Mouse (Mus musculus): ENCODE measurements around the gene Oasl2. TPM values are rescaled to one million over a fixed set of nuclear protein-coding genes. Genes with fewer than 3 reads are reported as not detected.
A peak's percentile ranks its signal among the peaks of the same experiment; 100 is the strongest.

Gene Oasl2
- polyA plus RNA-seq, 1 experiment from 2014 or later = 6.0 TPM

DNA sequence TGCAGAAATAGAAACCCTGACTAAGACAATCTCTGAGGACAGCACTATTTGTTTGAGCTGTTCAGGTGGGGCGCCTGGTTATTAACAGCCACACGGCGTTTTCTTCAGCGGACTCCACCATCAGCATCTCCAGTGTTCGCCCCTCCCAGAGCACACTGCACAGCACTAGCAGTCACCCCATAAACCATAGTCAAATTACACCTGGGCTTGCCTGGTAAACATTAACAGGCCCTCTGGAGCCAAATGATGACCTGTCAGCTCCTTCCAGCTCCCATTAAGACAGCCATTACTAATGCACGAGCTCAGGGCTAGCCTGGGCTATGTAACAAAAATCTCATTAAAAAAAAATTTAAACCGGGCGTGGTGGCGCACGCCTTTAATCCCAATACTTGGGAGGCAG lies 48.3 kb downstream of the Oasl2 start:
- WGBS = 78% methylated on average over 10 of the region's 10 CpGs
- peak; percentile 17; the same call in 1 of the 2 replicates for ATAC-seq
- Histone ChIP-seq H3K36me3 (ENCODE audit: control insufficient read depth, insufficient read depth, low read length) (peaks cover 8% of the 10 kb centered on the region), H3K4me3 (ENCODE audit: low read length) (no peak overlapping the region), H3K27ac (ENCODE audit: low read length) (no peak overlapping the region), H3K27me3 (replicated peaks; ENCODE audit: control insufficient read depth, insufficient read depth, low read length) (no peaks in the 10 kb centered on the region), H3K9ac (ENCODE audit: low read depth, low read length) (no peak overlapping the region), H3K4me2 (ENCODE audit: low read depth, low read length) (no peak overlapping the region), H3K9me3 (ENCODE audit: control insufficient read depth, low read length) (no peaks in the 10 kb centered on the region), H3K4me1 (ENCODE audit: control insufficient read depth, insufficient read depth, low read length) (peaks cover 13% of the 10 kb centered on the region)

DNA sequence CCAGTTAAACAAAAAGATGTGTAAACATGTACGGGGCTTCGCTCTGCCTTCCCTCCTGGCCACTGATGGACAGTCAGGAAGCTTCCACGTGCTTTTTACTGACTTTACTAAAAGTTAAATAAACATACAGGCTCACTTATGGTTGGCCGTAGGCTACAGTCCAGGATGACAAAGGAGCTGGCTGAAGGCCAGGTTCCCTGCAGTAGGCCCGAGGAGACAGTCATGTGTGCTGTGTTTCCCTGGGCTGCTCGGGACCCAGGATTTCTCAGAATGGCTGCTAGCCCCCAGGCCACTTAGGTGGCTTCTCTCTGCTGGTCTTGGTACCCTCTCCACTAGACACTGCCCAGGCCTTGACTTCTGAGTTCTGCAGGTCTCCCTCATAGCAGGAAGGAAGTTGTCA lies 52.2 kb downstream of the Oasl2 start:
- H3K9ac ChIP-seq (ENCODE audit: low read depth, low read length) = no peak overlapping the region
- no peak overlapping the region for H3K4me2 ChIP-seq (ENCODE audit: low read depth, low read length)
- 29% methylated on average over 6 of the region's 6 CpGs for WGBS
- no peaks in the 10 kb centered on the region for H3K9me3 ChIP-seq (ENCODE audit: control insufficient read depth, low read length)
- H3K36me3 ChIP-seq (ENCODE audit: control insufficient read depth, insufficient read depth, low read length) = peaks cover 8% of the 10 kb centered on the region
- no peak overlapping the region for H3K27ac ChIP-seq (ENCODE audit: low read length)
- H3K4me3 ChIP-seq (ENCODE audit: low read length) = no peak overlapping the region
- H3K4me1 ChIP-seq (ENCODE audit: control insufficient read depth, insufficient read depth, low read length) = peaks cover 9% of the 10 kb centered on the region
- H3K27me3 ChIP-seq (replicated peaks; ENCODE audit: control insufficient read depth, insufficient read depth, low read length) = no peaks in the 10 kb centered on the region
- peak; percentile 28 for ATAC-seq

GRCm38 (mm10) chr5:114949316-114949715 lies 52.6 kb downstream of the Oasl2 start:
- H3K27me3 ChIP-seq (replicated peaks; ENCODE audit: control insufficient read depth, insufficient read depth, low read length) = no peaks in the 10 kb centered on the region
- no peak overlapping the region for H3K27ac ChIP-seq (ENCODE audit: low read length)
- no peak overlapping the region for H3K9ac ChIP-seq (ENCODE audit: low read depth, low read length)
- H3K4me1 ChIP-seq (ENCODE audit: control insufficient read depth, insufficient read depth, low read length) = peaks cover 9% of the 10 kb centered on the region
- WGBS = 52% methylated on average over 5 of the region's 5 CpGs
- peaks cover 8% of the 10 kb centered on the region for H3K36me3 ChIP-seq (ENCODE audit: control insufficient read depth, insufficient read depth, low read length)
- H3K9me3 ChIP-seq (ENCODE audit: control insufficient read depth, low read length) = no peaks in the 10 kb centered on the region
- H3K4me3 ChIP-seq (ENCODE audit: low read length) = no peak overlapping the region
- H3K4me2 ChIP-seq (ENCODE audit: low read depth, low read length) = no peak overlapping the region
- ATAC-seq = no peak

DNA sequence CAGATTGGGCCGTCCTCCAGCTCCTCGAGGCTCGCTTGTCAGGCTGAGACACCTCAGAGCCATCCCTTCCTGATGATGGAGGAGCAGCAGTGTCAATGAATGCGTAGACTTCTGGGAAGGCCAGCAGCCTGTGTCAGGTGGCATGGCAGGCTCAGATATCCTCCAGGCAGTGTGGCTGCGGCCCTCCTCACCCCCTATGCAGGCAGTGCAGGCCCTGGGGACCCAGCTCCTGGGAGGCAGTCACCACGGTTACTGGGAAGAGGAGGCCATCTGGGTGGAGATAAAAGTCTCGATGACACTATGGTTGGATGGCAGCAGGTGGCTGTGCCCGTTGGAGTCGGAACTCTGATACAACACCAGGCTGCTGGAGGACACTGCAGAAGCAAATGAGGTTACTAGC lies 53.1 kb downstream of the Oasl2 start:
- ATAC-seq = no peak
- 81% methylated on average over 9 of the region's 9 CpGs for WGBS
- H3K36me3 ChIP-seq (ENCODE audit: control insufficient read depth, insufficient read depth, low read length) = peaks cover 8% of the 10 kb centered on the region

GRCm38 (mm10) chr5:114950669-114951068 lies 53.9 kb downstream of the Oasl2 start:
- Histone ChIP-seq H3K27me3 (replicated peaks; ENCODE audit: control insufficient read depth, insufficient read depth, low read length) (no peaks in the 10 kb centered on the region), H3K9ac (ENCODE audit: low read depth, low read length) (no peak overlapping the region), H3K4me3 (ENCODE audit: low read length) (no peak overlapping the region), H3K9me3 (ENCODE audit: control insufficient read depth, low read length) (no peaks in the 10 kb centered on the region), H3K36me3 (ENCODE audit: control insufficient read depth, insufficient read depth, low read length) (peaks cover 8% of the 10 kb centered on the region), H3K4me2 (ENCODE audit: low read depth, low read length) (no peak overlapping the region), H3K4me1 (ENCODE audit: control insufficient read depth, insufficient read depth, low read length) (peaks cover 9% of the 10 kb centered on the region), H3K27ac (ENCODE audit: low read length) (no peak overlapping the region)
- 77% methylated on average over 12 of the region's 12 CpGs for WGBS
- no peak for ATAC-seq

More for the DNA sequence above, 53.1 kb downstream of the Oasl2 start:
- no peak overlapping the region for H3K4me2 ChIP-seq (ENCODE audit: low read depth, low read length)
- peaks cover 9% of the 10 kb centered on the region for H3K4me1 ChIP-seq (ENCODE audit: control insufficient read depth, insufficient read depth, low read length)
- H3K4me3 ChIP-seq (ENCODE audit: low read length) = no peak overlapping the region
- no peak overlapping the region for H3K9ac ChIP-seq (ENCODE audit: low read depth, low read length)
- no peaks in the 10 kb centered on the region for H3K27me3 ChIP-seq (replicated peaks; ENCODE audit: control insufficient read depth, insufficient read depth, low read length)
- H3K27ac ChIP-seq (ENCODE audit: low read length) = no peak overlapping the region
- no peaks in the 10 kb centered on the region for H3K9me3 ChIP-seq (ENCODE audit: control insufficient read depth, low read length)

- H3K4me3 ChIP-seq (ENCODE audit: low read length) = no peak overlapping the region
- H3K9ac ChIP-seq (ENCODE audit: low read depth, low read length) = no peak overlapping the region
- no peak overlapping the region for H3K4me2 ChIP-seq (ENCODE audit: low read depth, low read length)
- H3K27me3 ChIP-seq (replicated peaks; ENCODE audit: control insufficient read depth, insufficient read depth, low read length) = no peaks in the 10 kb centered on the region
- H3K4me1 ChIP-seq (ENCODE audit: control insufficient read depth, insufficient read depth, low read length) = peaks cover 9% of the 10 kb centered on the region
- peaks cover 2% of the 10 kb centered on the region for H3K36me3 ChIP-seq (ENCODE audit: control insufficient read depth, insufficient read depth, low read length)
- 81% methylated on average over 21 of the region's 21 CpGs for WGBS
- no peak overlapping the region for H3K27ac ChIP-seq (ENCODE audit: low read length)
- ATAC-seq = peak; percentile 31
- no peaks in the 10 kb centered on the region for H3K9me3 ChIP-seq (ENCODE audit: control insufficient read depth, low read length)
Observed at GRCm38 (mm10) chr5:114951279-114951880, 54.6 kb downstream of the Oasl2 start.

DNA sequence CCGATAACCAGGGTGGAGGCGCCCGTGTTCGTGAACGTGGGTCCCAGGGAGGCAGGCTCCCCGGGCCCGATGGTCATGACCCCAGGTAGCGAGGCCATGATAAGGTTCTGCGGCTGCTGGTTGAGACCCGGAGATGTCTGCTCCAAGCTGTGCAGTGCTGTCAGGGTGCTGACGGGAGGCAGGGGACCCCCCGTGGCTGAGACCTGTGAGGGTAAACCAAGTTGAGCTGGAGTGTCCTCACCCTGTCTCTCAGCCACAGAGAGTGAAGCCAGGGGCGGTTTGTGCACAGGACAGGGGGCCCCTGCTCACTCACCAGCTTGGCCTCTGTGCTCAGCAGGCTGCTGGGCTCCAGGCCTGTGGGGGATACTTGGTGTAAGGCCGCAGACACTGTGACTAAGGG lies 56.6 kb downstream of the Oasl2 start:
- WGBS = 83% methylated on average over 14 of the region's 14 CpGs
- H3K27ac ChIP-seq (ENCODE audit: low read length) = no peak overlapping the region
- H3K4me3 ChIP-seq (ENCODE audit: low read length) = no peak overlapping the region
- H3K9me3 ChIP-seq (ENCODE audit: control insufficient read depth, low read length) = no peaks in the 10 kb centered on the region
- H3K4me2 ChIP-seq (ENCODE audit: low read depth, low read length) = no peak overlapping the region
- H3K4me1 ChIP-seq (ENCODE audit: control insufficient read depth, insufficient read depth, low read length) = peaks cover 8% of the 10 kb centered on the region
- no peaks in the 10 kb centered on the region for H3K27me3 ChIP-seq (replicated peaks; ENCODE audit: control insufficient read depth, insufficient read depth, low read length)
- H3K9ac ChIP-seq (ENCODE audit: low read depth, low read length) = no peak overlapping the region
- ATAC-seq = no peak
- H3K36me3 ChIP-seq (ENCODE audit: control insufficient read depth, insufficient read depth, low read length) = no peaks in the 10 kb centered on the region; the same call in 1 of the 2 replicates

- Histone ChIP-seq H3K36me3 (ENCODE audit: control insufficient read depth, insufficient read depth, low read length) (peaks cover 3% of the 10 kb centered on the region; the same call in 1 of the 2 replicates), H3K9ac (ENCODE audit: low read depth, low read length) (no peak overlapping the region), H3K4me2 (ENCODE audit: low read depth, low read length) (no peak overlapping the region), H3K27ac (ENCODE audit: low read length) (no peak overlapping the region), H3K4me3 (ENCODE audit: low read length) (no peak overlapping the region), H3K9me3 (ENCODE audit: control insufficient read depth, low read length) (no peaks in the 10 kb centered on the region), H3K4me1 (ENCODE audit: control insufficient read depth, insufficient read depth, low read length) (no peaks in the 10 kb centered on the region), H3K27me3 (replicated peaks; ENCODE audit: control insufficient read depth, insufficient read depth, low read length) (no peaks in the 10 kb centered on the region)
- ATAC-seq = no peak
- 90% methylated on average over 5 of the region's 5 CpGs for WGBS
Observed at GRCm38 (mm10) chr5:114958069-114958468, 61.3 kb downstream of the Oasl2 start.

Measured in intestine, embryonic 16.5 days (tissue).